Mouse (Mus musculus) thymus, adult 2 months (tissue): Measurements from ENCODE around the gene Fgfr2.

Source experiments
- CTCF ChIP-seq: fragments of 200-500 bp; IDR thresholded peaks from 2 replicates; pipeline ENCODE4 v1.5.1; 2012; ENCODE audit warnings: mild to moderate bottlenecking, control low read depth, low read length, moderate library complexity, borderline replicate concordance; ENCODE audit not compliant: control insufficient read depth, poor library complexity, insufficient read depth; ENCODE audit errors: extremely low read depth
- POLR2A ChIP-seq: fragments of 200-500 bp; IDR thresholded peaks from 2 replicates; pipeline ENCODE4 v1.6.1; 2012; ENCODE audit warnings: mild to moderate bottlenecking, low read length, control low read depth, moderate library complexity; ENCODE audit not compliant: control insufficient read depth, poor library complexity, insufficient read depth; ENCODE audit errors: extremely low read depth

- no peak for TF ChIP-seq POLR2A
- no peak for TF ChIP-seq CTCF
Observed at GRCm38 (mm10) chr7:132392233-132393013, 730.7 kb downstream of the Fgfr2 start.
